ENCODE assay signal across 22 mouse cellular contexts in genomic region chr1:54771471-54771870, GRCm38 (mm10).
DNase-seq lines count a peak whose midpoint lies in the region; ATAC-seq and TF ChIP-seq lines count a peak whose summit lies in the region.
"Had no signal": no experiment of that assay in that cellular context is flagged by ENCODE, and none has a peak within 500 bp of the region (broad histone marks: within the 10 kb centered on the region; RNA-seq: fewer than 3 reads in every experiment).

No protein-coding gene starts in this region.

- DNase-seq in liver, adult 2 months (ENCODE audit: extremely low read depth, low read depth, low spot score) = peak; percentile 77
- DNase-seq in liver = no peak
- no peak for DNase-seq in thymus, postnatal 25 days
- DNase-seq: adrenal gland, adult 2 months; adrenal gland, postnatal 10 days; adrenal gland, postnatal 25 days; cerebellum, adult 11 months; cerebellum, adult 18-20 months; cerebellum, adult 8-10 months; cerebellum, adult 9-11 months; cerebellum, postnatal 14 days; cerebellum, postnatal 36 days; embryo, embryonic 11 days had no signal

- peaks cover 4% of the 10 kb centered on the region; the same call in 1 of the 2 replicates for H3K4me1 ChIP-seq in liver, adult 2 months (ENCODE audit: control insufficient read depth, insufficient read depth, low read length)
- H3K4me1 ChIP-seq in intestine, embryonic 16.5 days (ENCODE audit: control insufficient read depth, insufficient read depth, low read length) = no peaks in the 10 kb centered on the region; the same call in 1 of the 2 replicates
- no peaks in the 10 kb centered on the region; the same call in 1 of the 2 replicates for H3K4me1 ChIP-seq in small intestine, adult 2 months (ENCODE audit: control insufficient read depth, insufficient read depth, insufficient read length, low read length)
- H3K4me1 ChIP-seq in neural tube, embryonic 15.5 days = no peaks in the 10 kb centered on the region
- H3K4me1 ChIP-seq: embryonic facial prominence, embryonic 13.5 days; embryonic facial prominence, embryonic 15.5 days; forebrain, embryonic 12.5 days had no signal

- WGBS in liver, adult 2 months = 37% methylated on average over 3 of the region's 3 CpGs
- 85% methylated on average over 3 of the region's 3 CpGs for WGBS in intestine, embryonic 16.5 days
- WGBS in small intestine, adult 2 months = 54% methylated on average over 3 of the region's 3 CpGs
- WGBS in neural tube, embryonic 15.5 days = 96% methylated on average over 3 of the region's 3 CpGs

- no peaks in the 10 kb centered on the region for H3K9me3 ChIP-seq in intestine, embryonic 16.5 days (ENCODE audit: control insufficient read depth, low read length)
- H3K9me3 ChIP-seq in neural tube, embryonic 15.5 days (replicated peaks) = no peaks in the 10 kb centered on the region
- H3K9me3 ChIP-seq: embryonic facial prominence, embryonic 15.5 days; forebrain, embryonic 12.5 days had no signal

- no peak overlapping the region for H3K4me3 ChIP-seq in liver, adult 2 months (ENCODE audit: insufficient read depth, low read depth, low read length)
- H3K4me3 ChIP-seq in intestine, embryonic 16.5 days (ENCODE audit: low read length) = no peak overlapping the region
- no peak overlapping the region for H3K4me3 ChIP-seq in small intestine, adult 2 months (ENCODE audit: low read depth, low read length)
- H3K4me3 ChIP-seq in neural tube, embryonic 15.5 days (replicated peaks) = no peak overlapping the region
- H3K4me3 ChIP-seq: embryonic facial prominence, embryonic 13.5 days; embryonic facial prominence, embryonic 15.5 days; erythroblast, embryonic 14.5 days; forebrain, embryonic 10.5 days; forebrain, embryonic 12.5 days had no signal

- H3K9ac ChIP-seq in liver, adult 2 months (ENCODE audit: low read depth, low read length) = no peak overlapping the region
- no peak overlapping the region for H3K9ac ChIP-seq in intestine, embryonic 16.5 days (ENCODE audit: low read depth, low read length)
- no peak overlapping the region for H3K9ac ChIP-seq in neural tube, embryonic 15.5 days (replicated peaks)
- H3K9ac ChIP-seq: embryonic facial prominence, embryonic 13.5 days; embryonic facial prominence, embryonic 15.5 days; forebrain, embryonic 12.5 days had no signal

- H3K27me3 ChIP-seq in liver, adult 2 months (ENCODE audit: control insufficient read depth, insufficient read depth, low read length) = no peaks in the 10 kb centered on the region
- H3K27me3 ChIP-seq in intestine, embryonic 16.5 days (replicated peaks; ENCODE audit: control insufficient read depth, insufficient read depth, low read length) = no peaks in the 10 kb centered on the region
- no peaks in the 10 kb centered on the region for H3K27me3 ChIP-seq in small intestine, adult 2 months (ENCODE audit: control insufficient read depth, insufficient read depth, low read length)
- H3K27me3 ChIP-seq in neural tube, embryonic 15.5 days (replicated peaks) = no peaks in the 10 kb centered on the region
- H3K27me3 ChIP-seq: embryonic facial prominence, embryonic 13.5 days; embryonic facial prominence, embryonic 15.5 days; forebrain, embryonic 12.5 days had no signal

- no peak overlapping the region for H3K4me2 ChIP-seq in intestine, embryonic 16.5 days (ENCODE audit: low read depth, low read length)
- H3K4me2 ChIP-seq in neural tube, embryonic 15.5 days = no peak overlapping the region
- H3K4me2 ChIP-seq: embryonic facial prominence, embryonic 13.5 days; embryonic facial prominence, embryonic 15.5 days; forebrain, embryonic 12.5 days had no signal

- TF ChIP-seq POLR2A in liver, adult 2 months (IDR thresholded peaks at IDR 0.05; ENCODE audit: extremely low read depth, insufficient read depth, low read length) = no peak
- TF ChIP-seq POLR2A in small intestine, adult 2 months (IDR thresholded peaks at IDR 0.05; ENCODE audit: low read depth, low read length) = no peak

- no peaks in the 10 kb centered on the region for H3K36me3 ChIP-seq in liver, adult 2 months (ENCODE audit: control insufficient read depth, insufficient read depth, low read length)
- no peaks in the 10 kb centered on the region for H3K36me3 ChIP-seq in intestine, embryonic 16.5 days (ENCODE audit: control insufficient read depth, insufficient read depth, low read length)
- no peaks in the 10 kb centered on the region for H3K36me3 ChIP-seq in small intestine, adult 2 months (ENCODE audit: control insufficient read depth, insufficient read depth, low read length)
- H3K36me3 ChIP-seq in neural tube, embryonic 15.5 days = no peaks in the 10 kb centered on the region
- H3K36me3 ChIP-seq: embryonic facial prominence, embryonic 15.5 days; forebrain, embryonic 10.5 days had no signal

- peak; percentile 88 for ATAC-seq in intestine, embryonic 16.5 days
- no peak for ATAC-seq in neural tube, embryonic 15.5 days (ENCODE audit: low FRiP score)
- ATAC-seq: forebrain, embryonic 14.5 days had no signal

- no peak overlapping the region for H3K27ac ChIP-seq in liver, adult 2 months (replicated peaks; ENCODE audit: insufficient read depth, low read depth, low read length)
- no peak overlapping the region; the same call in 1 of the 2 replicates for H3K27ac ChIP-seq in intestine, embryonic 16.5 days (ENCODE audit: low read length)
- H3K27ac ChIP-seq in small intestine, adult 2 months (ENCODE audit: insufficient read depth, low read depth, low read length) = peak overlapping the region; percentile 74; the same call in 1 of the 2 replicates
- no peak overlapping the region for H3K27ac ChIP-seq in neural tube, embryonic 15.5 days (replicated peaks)
- H3K27ac ChIP-seq: embryonic facial prominence, embryonic 13.5 days; embryonic facial prominence, embryonic 15.5 days; forebrain, embryonic 10.5 days; forebrain, embryonic 12.5 days had no signal

- no peak for TF ChIP-seq CTCF in liver, adult 2 months (IDR thresholded peaks at IDR 0.05; ENCODE audit: low read depth, low read length)
- no peak for TF ChIP-seq CTCF in small intestine, adult 2 months (IDR thresholded peaks at IDR 0.05; ENCODE audit: extremely low read depth, insufficient read length, insufficient replicate concordance, low read depth, low read length)

- no peaks in the 10 kb centered on the region for H3K79me2 ChIP-seq in liver, adult 2 months (ENCODE audit: control insufficient read depth, insufficient read depth, low read length)
